Mouse (Mus musculus) testis, adult 2 months (tissue): Measurements from ENCODE around the gene Tenm3. TPM values are rescaled to one million over a fixed set of nuclear protein-coding genes. Genes with fewer than 3 reads are reported as not detected.

Source experiments
- H3K27ac ChIP-seq: fragments of 200-500 bp; 2 replicates; pipeline ENCODE4 v1.5.1; 2012; ENCODE audit warnings: low read depth, low read length; ENCODE audit not compliant: control insufficient read depth, insufficient read depth
- H3K27me3 ChIP-seq: fragments of 200-500 bp; 2 replicates; pipeline ENCODE4 v1.6.1; 2012; ENCODE audit warnings: mild to moderate bottlenecking, low read length, moderate library complexity; ENCODE audit not compliant: control insufficient read depth, insufficient read depth
- H3K36me3 ChIP-seq: fragments of 200-500 bp; 2 replicates; pipeline ENCODE4 v1.6.1; 2012; ENCODE audit warnings: mild to moderate bottlenecking, low read length; ENCODE audit not compliant: control insufficient read depth, insufficient read depth
- H3K4me1 ChIP-seq: fragments of 200-500 bp; 2 replicates; pipeline ENCODE4 v1.6.1; 2012; ENCODE audit warnings: low read length; ENCODE audit not compliant: control insufficient read depth, insufficient read depth
- H3K4me3 ChIP-seq: fragments of 200-500 bp; 2 replicates; pipeline ENCODE4 v1.5.1; 2012; ENCODE audit warnings: low read depth, mild to moderate bottlenecking, low read length, moderate library complexity, mixed read lengths; ENCODE audit not compliant: control insufficient read depth
- CTCF ChIP-seq: fragments of 200-500 bp; IDR thresholded peaks from 2 replicates; pipeline ENCODE4 v1.5.1; 2012; ENCODE audit warnings: low read depth, mild to moderate bottlenecking, inconsistent platforms, low read length, moderate library complexity; ENCODE audit not compliant: control insufficient read depth, insufficient read depth, insufficient replicate concordance
- POLR2A ChIP-seq: fragments of 200-500 bp; IDR thresholded peaks from 2 replicates; pipeline ENCODE4 v1.6.1; 2012; ENCODE audit warnings: low read depth, mild to moderate bottlenecking, inconsistent platforms, low read length, moderate library complexity; ENCODE audit not compliant: control insufficient read depth
- polyA plus RNA-seq: library from polyadenylated mRNA; depleted of rRNA; stranded (reverse); fragments of >200 nt; gene quantifications from 2 replicates; pipeline ENCODE4 v1.2.3, GENCODE M21; 2012

Tenm3 gene
- polyA plus RNA-seq, 1 experiment, result 4.2 TPM

GRCm38 (mm10) chr8:48688706-48689105 is 155.0 kb downstream of the Tenm3 start:
- Histone ChIP-seq H3K4me1 (no peaks in the 10 kb centered on the region), H3K36me3 (no peaks in the 10 kb centered on the region), H3K4me3 (no peak overlapping the region), H3K27ac (no peak overlapping the region), H3K27me3 (no peaks in the 10 kb centered on the region)
- TF ChIP-seq POLR2A, result no peak
- TF ChIP-seq CTCF, result no peak

GRCm38 (mm10) chr8:48688188-48688587 is 155.6 kb downstream of the Tenm3 start:
- H3K27ac ChIP-seq, result no peak overlapping the region
- no peaks in the 10 kb centered on the region for H3K36me3 ChIP-seq
- H3K27me3 ChIP-seq, result no peaks in the 10 kb centered on the region
- TF ChIP-seq POLR2A (no peak), CTCF (no peak)
- no peak overlapping the region for H3K4me3 ChIP-seq
- H3K4me1 ChIP-seq, result no peaks in the 10 kb centered on the region

DNA sequence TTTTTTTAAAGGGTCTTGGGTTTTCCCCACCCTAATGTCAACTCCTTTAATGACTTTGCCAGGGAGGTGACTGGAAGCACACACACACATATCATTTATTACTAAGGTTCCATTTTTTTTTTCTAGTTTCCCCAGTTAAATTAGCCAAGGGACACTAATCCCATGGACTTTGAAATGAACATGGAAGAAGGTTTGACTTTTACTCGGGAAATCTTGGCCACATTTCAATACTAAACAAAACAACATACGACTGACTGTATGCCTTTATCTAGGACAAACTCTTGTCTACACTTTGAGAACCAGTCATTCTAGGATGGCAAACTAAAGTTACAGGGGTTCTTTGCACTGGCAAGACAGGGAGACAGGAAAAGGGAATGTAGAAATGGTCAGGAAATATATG is 170.3 kb downstream of the Tenm3 start:
- Histone ChIP-seq H3K27me3 (no peaks in the 10 kb centered on the region), H3K4me3 (no peak overlapping the region), H3K27ac (no peak overlapping the region), H3K36me3 (no peaks in the 10 kb centered on the region), H3K4me1 (no peaks in the 10 kb centered on the region; the same call in 1 of the 2 replicates)
- TF ChIP-seq POLR2A, result no peak
- no peak for TF ChIP-seq CTCF

GRCm38 (mm10) chr8:48672471-48672870 is 171.3 kb downstream of the Tenm3 start:
- Histone ChIP-seq H3K4me1 (no peaks in the 10 kb centered on the region; the same call in 1 of the 2 replicates), H3K36me3 (no peaks in the 10 kb centered on the region), H3K27me3 (no peaks in the 10 kb centered on the region), H3K4me3 (no peak overlapping the region), H3K27ac (no peak overlapping the region)
- TF ChIP-seq CTCF (no peak), POLR2A (no peak)

DNA sequence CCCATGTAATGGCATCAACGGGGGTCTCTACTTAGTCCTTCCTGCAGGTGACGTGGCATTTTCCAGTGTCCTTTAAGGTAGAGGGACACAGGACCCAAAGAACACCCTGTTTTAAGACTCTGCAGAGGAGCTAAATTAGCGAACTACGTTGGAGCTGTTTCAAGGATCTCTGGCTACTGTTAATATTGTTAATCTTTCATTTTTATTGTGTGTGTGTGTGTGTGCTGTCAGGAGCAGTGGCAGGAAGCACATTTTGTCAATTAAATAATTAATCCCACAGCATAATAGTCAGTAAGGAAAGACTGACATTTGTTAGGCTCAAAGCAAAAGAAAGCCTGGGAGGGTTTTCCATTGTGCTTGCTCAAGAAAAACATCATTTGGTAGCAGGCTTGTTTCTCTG is 172.4 kb downstream of the Tenm3 start:
- no peak overlapping the region for H3K27ac ChIP-seq
- no peaks in the 10 kb centered on the region for H3K27me3 ChIP-seq
- H3K4me1 ChIP-seq, result no peaks in the 10 kb centered on the region; the same call in 1 of the 2 replicates
- no peak overlapping the region for H3K4me3 ChIP-seq
- no peaks in the 10 kb centered on the region for H3K36me3 ChIP-seq
- TF ChIP-seq POLR2A (no peak), CTCF (no peak)

- H3K36me3 ChIP-seq, result no peaks in the 10 kb centered on the region
- H3K27me3 ChIP-seq, result no peaks in the 10 kb centered on the region
- H3K4me3 ChIP-seq, result no peak overlapping the region
- H3K4me1 ChIP-seq, result no peaks in the 10 kb centered on the region; the same call in 1 of the 2 replicates
- H3K27ac ChIP-seq, result no peak overlapping the region
- TF ChIP-seq POLR2A, result no peak
- TF ChIP-seq CTCF, result no peak
These were observed 172.9 kb downstream of the Tenm3 start for GRCm38 (mm10) chr8:48670895-48671294.

DNA sequence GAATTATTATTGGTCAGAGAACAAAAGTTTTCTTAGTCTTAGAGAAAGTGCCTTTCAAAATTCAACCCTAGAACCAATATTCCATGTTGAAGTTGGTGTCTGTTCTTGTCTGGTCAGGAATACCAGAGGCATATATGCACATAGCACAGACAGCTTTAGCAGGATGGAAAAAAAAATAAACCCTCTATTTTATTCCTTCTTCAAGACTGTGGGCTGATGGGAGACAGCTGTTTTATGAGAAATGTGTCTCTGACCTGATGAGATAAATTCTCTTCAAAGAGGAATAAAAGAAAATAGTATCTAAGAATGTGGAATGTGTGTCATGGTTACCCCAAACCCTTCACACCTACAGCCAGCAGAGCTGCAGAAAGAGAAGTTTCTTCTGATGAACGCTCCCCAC is 173.4 kb downstream of the Tenm3 start:
- Histone ChIP-seq H3K27me3 (no peaks in the 10 kb centered on the region), H3K4me3 (no peak overlapping the region), H3K4me1 (no peaks in the 10 kb centered on the region), H3K27ac (no peak overlapping the region), H3K36me3 (no peaks in the 10 kb centered on the region)
- TF ChIP-seq POLR2A, result no peak
- no peak for TF ChIP-seq CTCF

GRCm38 (mm10) chr8:48665193-48665592 is 178.6 kb downstream of the Tenm3 start:
- no peak overlapping the region for H3K4me3 ChIP-seq
- H3K27me3 ChIP-seq, result no peaks in the 10 kb centered on the region
- H3K36me3 ChIP-seq, result no peaks in the 10 kb centered on the region
- no peaks in the 10 kb centered on the region for H3K4me1 ChIP-seq
- TF ChIP-seq CTCF (no peak), POLR2A (no peak)
- no peak overlapping the region for H3K27ac ChIP-seq
